Mouse (Mus musculus) ES-Bruce4 (cell line): ENCODE measurements around the gene Gm9573. TPM values are rescaled to one million over a fixed set of nuclear protein-coding genes. Genes with fewer than 3 reads are reported as not detected.

Experiments
- H3K27ac ChIP-seq: 2 replicates; pipeline ENCODE4 v1.5.1; 2012; ENCODE audit warnings: low read length, inconsistent platforms; ENCODE audit not compliant: insufficient read depth
- H3K27me3 ChIP-seq: 2 replicates; pipeline ENCODE4 v1.6.1; 2012; ENCODE audit warnings: mild to moderate bottlenecking, low read length, inconsistent platforms; ENCODE audit not compliant: control insufficient read depth, poor library complexity, insufficient read depth, severe bottlenecking
- H3K36me3 ChIP-seq: 2 replicates; pipeline ENCODE4 v1.6.1; 2012; ENCODE audit warnings: inconsistent platforms, mild to moderate bottlenecking, low read length, moderate library complexity; ENCODE audit not compliant: control insufficient read depth, poor library complexity, insufficient read depth, severe bottlenecking
- H3K4me1 ChIP-seq: one replicate; pipeline ENCODE4 v1.8.1; 2011; ENCODE audit warnings: low read length; ENCODE audit not compliant: control insufficient read depth, insufficient read depth
- H3K4me3 ChIP-seq: 2 replicates; pipeline ENCODE4 v1.5.1; 2011; ENCODE audit warnings: low read depth, mild to moderate bottlenecking, low read length
- H3K9ac ChIP-seq: 2 replicates; pipeline ENCODE4 v1.6.1; 2012; ENCODE audit warnings: low read depth, mild to moderate bottlenecking, inconsistent platforms; ENCODE audit not compliant: poor library complexity, severe bottlenecking
- H3K9me3 ChIP-seq: replicated peaks from 2 replicates; pipeline ENCODE4 v1.6.1; 2012; ENCODE audit warnings: mild to moderate bottlenecking, low read length, inconsistent platforms; ENCODE audit not compliant: control insufficient read depth, poor library complexity, insufficient read depth, severe bottlenecking
- CTCF ChIP-seq: IDR thresholded peaks from one replicate; pipeline ENCODE4 v1.8.1; 2011; ENCODE audit warnings: low read depth, low read length
- EP300 ChIP-seq: IDR thresholded peaks from 2 replicates; pipeline ENCODE4 v1.6.1; 2011; ENCODE audit warnings: low read depth, low read length; ENCODE audit not compliant: insufficient read depth
- POLR2A ChIP-seq: IDR thresholded peaks from one replicate; pipeline ENCODE4 v1.8.1; 2011; ENCODE audit warnings: low read length; ENCODE audit not compliant: insufficient read depth
- polyA plus RNA-seq: library from polyadenylated mRNA; stranded (reverse); fragments of >200 nt; gene quantifications from 2 replicates; pipeline ENCODE4 v1.2.4, GENCODE M21; 2011; ENCODE audit warnings: low read depth; ENCODE audit not compliant: missing spikeins, insufficient read depth, insufficient read length

The Gm9573 gene
- polyA plus RNA-seq, 1 experiment, result not detected

- no peak overlapping the region for H3K27ac ChIP-seq
- H3K4me3 ChIP-seq, result no peak overlapping the region
- no peaks in the 10 kb centered on the region for H3K36me3 ChIP-seq
- TF ChIP-seq POLR2A (no peak), EP300 (no peak), CTCF (peak; percentile 97)
- no peaks in the 10 kb centered on the region for H3K4me1 ChIP-seq
- H3K9ac ChIP-seq, result no peak overlapping the region
- H3K9me3 ChIP-seq, result no peaks in the 10 kb centered on the region
- H3K27me3 ChIP-seq, result no peaks in the 10 kb centered on the region
These were observed 42.0 kb downstream of the Gm9573 start for GRCm38 (mm10) chr17:35584330-35584937.

- Histone ChIP-seq H3K9ac (no peak overlapping the region), H3K9me3 (no peaks in the 10 kb centered on the region), H3K36me3 (no peaks in the 10 kb centered on the region), H3K4me3 (no peak overlapping the region), H3K4me1 (no peaks in the 10 kb centered on the region), H3K27ac (no peak overlapping the region), H3K27me3 (no peaks in the 10 kb centered on the region)
- peak; percentile 96 for TF ChIP-seq CTCF
- TF ChIP-seq POLR2A, result no peak
These were observed 43.5 kb downstream of the Gm9573 start for GRCm38 (mm10) chr17:35582900-35583299.

GRCm38 (mm10) chr17:35578211-35578610 lies 48.2 kb downstream of the Gm9573 start:
- Histone ChIP-seq H3K27ac (no peak overlapping the region), H3K27me3 (no peaks in the 10 kb centered on the region), H3K9me3 (no peaks in the 10 kb centered on the region), H3K4me1 (no peaks in the 10 kb centered on the region), H3K4me3 (no peak overlapping the region), H3K9ac (no peak overlapping the region), H3K36me3 (no peaks in the 10 kb centered on the region)
- TF ChIP-seq EP300 (0 out of 2 replicates have a peak, but pooled peaks have one; percentile 45), POLR2A (no peak), CTCF (peak; percentile 99)

GRCm38 (mm10) chr17:35571477-35571876 lies 55.0 kb downstream of the Gm9573 start:
- Histone ChIP-seq H3K27me3 (no peaks in the 10 kb centered on the region), H3K9me3 (no peaks in the 10 kb centered on the region), H3K4me1 (peaks cover 2% of the 10 kb centered on the region), H3K9ac (no peak overlapping the region), H3K4me3 (no peak overlapping the region), H3K27ac (no peak overlapping the region), H3K36me3 (no peaks in the 10 kb centered on the region)
- peak; percentile 6 for TF ChIP-seq CTCF
- no peak for TF ChIP-seq EP300

- Histone ChIP-seq H3K9ac (no peak overlapping the region), H3K27ac (no peak overlapping the region), H3K4me3 (no peak overlapping the region), H3K4me1 (peaks cover 2% of the 10 kb centered on the region), H3K27me3 (no peaks in the 10 kb centered on the region), H3K9me3 (no peaks in the 10 kb centered on the region), H3K36me3 (no peaks in the 10 kb centered on the region)
- TF ChIP-seq EP300 (no peak), CTCF (no peak), POLR2A (no peak)
These were observed 55.6 kb downstream of the Gm9573 start for GRCm38 (mm10) chr17:35570836-35571235.

GRCm38 (mm10) chr17:35569091-35569944 lies 57.1 kb downstream of the Gm9573 start:
- no peaks in the 10 kb centered on the region for H3K9me3 ChIP-seq
- peak overlapping the region; percentile 59 for H3K4me3 ChIP-seq
- H3K36me3 ChIP-seq, result no peaks in the 10 kb centered on the region
- H3K27ac ChIP-seq, result no peak overlapping the region
- peaks cover 2% of the 10 kb centered on the region for H3K4me1 ChIP-seq
- H3K9ac ChIP-seq, result peak overlapping the region; percentile 0; the same call in 1 of the 2 replicates
- TF ChIP-seq EP300, result no peak
- no peak for TF ChIP-seq POLR2A
- TF ChIP-seq CTCF, result no peak
- H3K27me3 ChIP-seq, result no peaks in the 10 kb centered on the region

Other genes starting within 250 kb of the Gm9573 start
- gene H2-Q4, start 247.0 kb downstream of the Gm9573 start, polyA plus RNA-seq, result 10.0 and 11.6 TPM in 2 replicates
- gene H2-Q6, start 201.8 kb downstream of the Gm9573 start, polyA plus RNA-seq, result 2.1 and 2.2 TPM in 2 replicates
- gene H2-Q7, start 187.5 kb downstream of the Gm9573 start, polyA plus RNA-seq, result 4.9 and 5.0 TPM in 2 replicates
- 0.68 and 2.0 TPM in 2 replicates for gene H2-Q10, start 156.5 kb downstream of the Gm9573 start, polyA plus RNA-seq
- gene Pou5f1, start 120.6 kb downstream of the Gm9573 start, polyA plus RNA-seq, result 397 and 429 TPM in 2 replicates
- 4.0 and 5.2 TPM in 2 replicates for gene Tcf19, start 109.8 kb downstream of the Gm9573 start, polyA plus RNA-seq
- 13.4 and 15.3 TPM in 2 replicates for gene Cchcr1, start 109.5 kb downstream of the Gm9573 start, polyA plus RNA-seq
- gene Psors1c2, start 93.4 kb downstream of the Gm9573 start, polyA plus RNA-seq, result 4.6 and 7.0 TPM in 2 replicates
- 0.33 TPM in 1 of 2 replicates, not detected in the other for gene Cdsn, start 74.5 kb downstream of the Gm9573 start, polyA plus RNA-seq
- gene 2300002M23Rik, start 59.2 kb downstream of the Gm9573 start, polyA plus RNA-seq, result 0.46 TPM in 1 of 2 replicates, not detected in the other
- gene Sfta2, start 25.1 kb downstream of the Gm9573 start, polyA plus RNA-seq, result not detected in 2 replicates
- 1.3 and 2.5 TPM in 2 replicates for gene Mucl3, start 17.1 kb upstream of the Gm9573 start, polyA plus RNA-seq
- gene Vars2, start 41.0 kb upstream of the Gm9573 start, polyA plus RNA-seq, result 35.2 and 41.1 TPM in 2 replicates
- gene Gtf2h4, start 47.1 kb upstream of the Gm9573 start, polyA plus RNA-seq, result 80.7 and 105 TPM in 2 replicates
- 59.8 and 61.6 TPM in 2 replicates for gene Ddr1, start 78.0 kb upstream of the Gm9573 start, polyA plus RNA-seq
- 31.3 and 35.5 TPM in 2 replicates for gene Ier3, start 195.0 kb upstream of the Gm9573 start, polyA plus RNA-seq
- gene Flot1, start 196.6 kb upstream of the Gm9573 start, polyA plus RNA-seq, result 46.8 and 47.4 TPM in 2 replicates
- 1,430 and 1,461 TPM in 2 replicates for gene Tubb5, start 211.7 kb upstream of the Gm9573 start, polyA plus RNA-seq
- 131 and 147 TPM in 2 replicates for gene Mdc1, start 214.9 kb upstream of the Gm9573 start, polyA plus RNA-seq
- gene Nrm, start 234.7 kb upstream of the Gm9573 start, polyA plus RNA-seq, result 32.9 and 35.3 TPM in 2 replicates
- gene Ppp1r18, start 239.0 kb upstream of the Gm9573 start, polyA plus RNA-seq, result 18.6 and 20.1 TPM in 2 replicates